Mouse (Mus musculus) urinary bladder, postnatal 14 days (tissue): ENCODE data around the gene Rrp36.

Experiments
- DNase-seq: peaks from one replicate; pipeline ENCODE4 v3.0.0; 2021; ENCODE audit warnings: low spot score

Rrp36 gene

DNA sequence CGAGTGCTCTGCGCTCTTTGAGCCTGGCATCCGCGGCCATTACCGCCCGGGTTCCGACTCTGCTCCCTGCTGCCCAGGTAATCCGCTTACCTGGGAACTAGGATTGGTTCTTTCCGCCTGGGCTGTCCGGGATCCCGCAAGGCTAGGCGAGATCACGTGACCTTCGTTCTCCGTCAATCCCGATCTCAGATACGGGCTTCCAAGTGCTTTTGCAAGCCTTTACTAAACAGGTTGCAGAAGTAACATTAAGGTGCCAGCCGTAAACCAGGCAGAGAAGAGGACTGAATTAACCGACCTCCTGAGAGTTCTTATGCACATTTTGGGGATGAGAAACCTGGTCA lies 27.9 kb downstream of the Rrp36 start:
- no peak for DNase-seq

GRCm38 (mm10) chr17:46645561-46646321 lies 28.4 kb downstream of the Rrp36 start, which contains the start of the genes Klc4 and Mrpl2:
Klc4 (minus strand) TSS chr17:46646022.
Mrpl2 (plus strand) TSS chr17:46646229.
- DNase-seq: peak; percentile 99

DNA sequence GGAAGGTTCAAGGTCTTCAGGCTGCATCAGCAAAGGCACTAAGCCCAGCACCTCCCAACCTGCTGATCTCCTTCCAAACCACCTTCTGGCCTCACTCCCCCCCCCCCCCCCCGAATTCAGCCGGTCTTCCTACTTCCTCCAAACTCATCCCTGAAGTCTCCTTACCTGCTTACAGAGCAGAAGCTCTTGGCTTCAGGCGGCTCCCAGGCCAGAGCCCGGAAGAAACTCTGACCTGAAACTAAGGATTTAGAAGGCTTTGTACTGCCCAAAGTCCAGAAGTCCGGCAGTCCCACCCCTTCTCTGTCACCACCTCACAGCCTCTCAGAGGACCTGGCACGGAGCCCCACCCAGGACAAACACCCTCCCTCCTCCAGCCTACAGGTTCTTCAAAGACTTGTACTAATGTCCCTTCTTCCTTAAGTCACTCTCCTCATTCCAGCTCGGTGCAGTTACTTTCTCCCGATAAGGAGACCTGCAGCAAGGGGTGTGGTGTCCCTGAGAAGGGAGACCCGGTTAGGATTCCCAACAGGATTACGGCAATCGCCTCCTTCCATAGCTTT lies 29.2 kb downstream of the Rrp36 start:
- peak; percentile 79 for DNase-seq

DNA sequence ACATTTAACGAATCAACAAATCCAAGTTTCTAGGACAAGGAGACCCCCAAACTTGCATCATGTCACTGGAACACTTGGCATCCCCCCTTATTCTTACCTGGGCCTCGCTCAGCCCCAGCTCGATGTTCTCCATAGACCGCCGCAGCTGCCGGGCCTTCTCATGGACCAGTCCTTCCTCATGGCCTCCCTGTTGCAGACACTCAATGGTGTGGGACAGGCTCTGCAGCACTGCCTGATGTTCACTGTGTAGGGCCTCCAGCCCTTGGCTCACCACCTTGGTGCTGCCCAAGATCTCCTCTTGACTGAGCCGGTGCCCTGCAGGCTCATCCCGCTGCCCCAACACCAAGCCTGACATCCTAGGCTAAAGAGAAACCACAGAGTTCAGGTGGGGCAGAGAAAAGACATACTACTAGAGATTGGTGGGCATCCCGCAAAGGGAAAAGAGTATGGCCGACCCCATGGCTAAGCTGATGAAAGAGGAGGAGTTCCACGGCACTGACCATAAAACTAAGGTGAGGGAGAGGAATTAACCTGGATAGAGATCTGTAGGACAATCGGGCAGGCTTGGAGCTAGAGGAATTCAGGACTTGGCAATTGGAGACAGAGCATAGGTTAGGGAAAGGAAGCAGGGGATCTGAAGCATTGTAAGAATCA lies 29.9 kb downstream of the Rrp36 start:
- DNase-seq: no peak

DNA sequence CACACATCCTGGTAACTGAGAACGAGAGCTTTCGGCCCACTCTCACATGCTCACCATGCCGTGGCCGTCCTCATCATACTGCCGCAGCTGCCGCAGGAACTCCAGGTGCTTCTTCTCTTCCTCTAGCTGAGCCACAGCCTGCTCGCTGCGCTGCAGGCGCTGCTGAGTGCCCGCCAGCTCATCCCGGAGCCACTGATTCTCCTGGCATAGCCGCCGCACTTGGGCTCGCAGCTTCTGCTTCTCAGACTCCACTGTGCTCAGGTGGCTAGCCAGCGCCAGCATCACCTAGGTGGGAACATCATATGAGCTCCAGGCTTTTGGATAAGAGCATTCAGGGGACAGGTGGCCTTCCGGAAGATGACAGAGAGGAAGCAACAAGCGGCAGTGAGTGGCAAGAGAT lies 32.1 kb downstream of the Rrp36 start:
- no peak for DNase-seq

- no peak for DNase-seq
Observed at GRCm38 (mm10) chr17:46639929-46640328, 34.2 kb downstream of the Rrp36 start.

DNA sequence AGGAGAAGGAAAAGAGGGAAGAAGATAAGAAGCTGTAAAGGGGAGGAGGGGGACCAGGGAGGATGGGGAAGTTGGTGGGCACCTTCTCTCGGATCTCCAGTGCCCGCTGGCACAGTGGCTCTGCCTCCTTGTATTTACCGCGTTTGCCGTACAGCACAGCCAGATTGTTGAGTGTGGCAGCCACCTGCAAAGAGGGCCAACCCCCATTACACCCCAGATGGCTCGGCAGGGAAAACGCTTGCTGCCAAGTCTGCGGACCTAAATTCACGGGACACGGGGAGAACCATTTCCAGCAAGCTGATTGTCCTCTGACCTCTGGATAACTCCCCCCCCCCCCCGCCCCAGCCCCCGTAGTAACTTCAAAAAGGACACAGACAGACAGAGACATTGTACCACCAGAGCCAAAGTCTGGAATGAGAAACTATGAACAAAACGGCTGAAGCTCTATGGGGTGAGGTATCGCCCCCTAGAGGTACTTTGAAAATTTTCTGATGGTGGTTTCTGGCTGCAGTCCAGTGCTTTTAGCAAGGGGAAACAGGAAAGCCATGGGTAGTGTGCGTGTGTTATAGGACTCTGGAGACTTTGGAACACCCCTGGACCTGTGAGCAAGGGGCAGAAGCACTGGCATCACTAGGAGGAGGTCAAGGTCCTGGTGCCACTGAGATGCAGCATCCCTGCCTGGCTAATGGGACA lies 37.2 kb downstream of the Rrp36 start:
- peak; percentile 67 for DNase-seq

DNA sequence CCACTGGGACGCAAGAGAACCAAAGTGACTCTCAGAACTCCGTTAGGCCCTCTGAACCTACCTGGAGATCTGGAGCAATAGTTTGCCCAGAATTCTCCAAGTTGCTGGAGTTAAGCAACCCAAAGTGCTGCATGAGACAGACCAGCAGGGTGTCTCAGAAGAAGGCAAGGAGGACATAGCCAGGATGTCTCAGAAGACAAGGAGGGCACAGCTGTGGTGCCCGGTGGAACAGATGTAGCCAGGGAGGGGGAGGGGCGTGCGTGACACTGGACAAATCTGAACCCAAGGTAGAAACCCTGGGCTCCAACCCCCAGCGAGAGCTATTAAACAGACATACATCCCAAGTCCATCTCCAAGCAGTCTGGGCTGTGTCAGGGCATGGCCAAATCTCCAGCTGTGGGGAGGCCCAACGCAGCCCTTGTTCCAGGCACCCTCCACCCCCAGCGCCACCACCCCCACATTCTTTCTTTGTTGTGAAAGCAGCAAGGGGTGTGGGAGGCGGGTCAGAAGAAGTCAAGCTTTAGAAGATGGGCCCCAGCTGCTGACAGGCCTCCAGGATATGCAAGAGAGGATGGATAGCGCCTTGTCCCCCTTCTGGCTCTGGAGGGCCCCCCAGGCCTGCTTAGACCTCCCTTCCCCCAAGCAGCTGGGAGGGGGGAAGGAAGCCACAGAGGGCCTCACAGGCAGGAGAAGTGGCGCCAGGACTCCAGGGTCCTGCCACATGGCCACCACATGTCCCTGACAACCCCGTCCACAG lies 44.3 kb downstream of the Rrp36 start:
- DNase-seq: peak; percentile 75

DNA sequence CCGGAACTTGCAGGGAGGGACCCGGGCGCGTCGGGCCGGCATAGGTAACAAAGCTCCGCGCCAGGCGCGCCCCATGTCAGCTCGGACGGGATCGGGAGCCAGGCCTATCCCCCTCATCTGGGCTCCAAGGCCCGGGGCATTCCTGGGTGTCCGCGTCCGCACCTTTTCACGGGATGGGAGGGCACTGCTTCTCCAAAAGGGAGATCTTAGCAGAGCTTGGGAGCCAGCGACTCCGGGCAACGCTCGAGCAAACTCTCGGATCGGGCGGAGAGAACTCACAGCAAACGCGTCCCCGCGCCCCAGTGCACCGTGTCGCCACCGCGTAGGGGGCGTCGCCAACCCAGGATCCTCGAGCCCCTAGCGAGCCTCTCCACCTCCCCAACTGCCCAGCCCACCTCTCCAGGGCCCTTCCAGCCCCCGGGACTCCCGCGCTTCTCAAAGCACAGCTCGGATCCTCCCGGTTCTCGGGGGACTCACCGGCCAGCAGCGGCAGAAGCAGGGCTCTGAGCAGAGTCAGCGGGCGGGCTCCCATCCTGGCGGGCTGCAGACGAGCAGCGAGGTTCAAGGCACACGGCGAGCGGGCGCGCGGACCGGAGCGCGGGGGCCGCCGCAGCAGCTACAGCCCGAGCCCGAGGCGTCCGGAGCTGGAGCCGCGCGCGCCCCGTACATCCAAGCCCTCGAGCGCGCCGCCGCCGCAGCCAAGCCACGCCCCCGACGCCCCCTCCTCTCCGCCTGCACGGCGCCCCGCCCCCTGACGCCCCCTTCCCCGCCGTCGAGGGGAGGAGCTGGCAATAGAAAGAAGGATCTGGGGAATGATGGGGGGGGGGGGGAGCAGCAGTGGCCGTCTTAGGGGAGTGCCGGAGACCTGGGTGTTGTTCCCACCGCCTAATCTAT lies 45.1 kb downstream of the Rrp36 start, which contains the start of gene Ptk7:
Gene Ptk7, minus strand, starts transcription at position 714 of the 894 bp plus-strand sequence.
- DNase-seq: peak; percentile 80

GRCm38 (mm10) chr17:46628471-46628790 lies 45.7 kb downstream of the Rrp36 start:
- DNase-seq: peak; percentile 34

GRCm38 (mm10) chr17:46627409-46627808 lies 46.7 kb downstream of the Rrp36 start:
- no peak for DNase-seq

- no peak for DNase-seq
Observed at GRCm38 (mm10) chr17:46624598-46624997, 49.6 kb downstream of the Rrp36 start.

DNA sequence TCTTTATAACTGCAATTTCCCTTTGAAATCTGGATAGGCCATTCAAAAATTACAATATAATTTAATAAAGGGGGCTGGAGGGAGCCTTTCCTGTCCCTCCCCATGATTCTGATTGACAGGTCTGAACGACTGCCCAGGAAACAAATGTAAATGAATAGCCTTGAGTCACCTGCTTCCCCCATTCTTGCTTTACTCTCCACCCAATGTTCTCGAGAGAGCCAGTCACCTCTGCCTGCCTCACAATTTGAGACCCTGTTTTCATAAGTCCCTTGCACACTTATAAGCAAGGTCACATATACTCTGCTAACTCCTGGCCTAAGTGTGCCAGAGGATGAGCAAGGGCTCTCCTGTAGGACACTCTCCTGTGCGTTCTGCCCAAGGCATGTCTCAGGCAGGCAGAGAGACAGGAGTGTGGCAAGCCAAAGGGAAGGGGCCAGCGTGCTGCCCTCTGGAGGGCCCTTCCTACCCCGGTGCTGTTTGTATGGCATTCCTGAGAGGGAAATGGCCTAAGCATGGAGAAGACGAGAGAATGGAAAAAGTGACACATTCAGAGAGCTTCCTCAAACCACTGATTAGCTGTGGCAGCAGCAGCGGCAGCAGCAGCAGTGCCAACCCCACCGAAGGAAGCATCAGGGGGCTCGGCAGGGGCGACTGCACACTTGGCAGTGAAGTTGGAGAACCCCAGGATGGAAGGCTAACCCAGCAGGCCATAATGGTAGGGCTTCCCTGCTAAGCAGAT lies 50.2 kb downstream of the Rrp36 start:
- DNase-seq: no peak

DNA sequence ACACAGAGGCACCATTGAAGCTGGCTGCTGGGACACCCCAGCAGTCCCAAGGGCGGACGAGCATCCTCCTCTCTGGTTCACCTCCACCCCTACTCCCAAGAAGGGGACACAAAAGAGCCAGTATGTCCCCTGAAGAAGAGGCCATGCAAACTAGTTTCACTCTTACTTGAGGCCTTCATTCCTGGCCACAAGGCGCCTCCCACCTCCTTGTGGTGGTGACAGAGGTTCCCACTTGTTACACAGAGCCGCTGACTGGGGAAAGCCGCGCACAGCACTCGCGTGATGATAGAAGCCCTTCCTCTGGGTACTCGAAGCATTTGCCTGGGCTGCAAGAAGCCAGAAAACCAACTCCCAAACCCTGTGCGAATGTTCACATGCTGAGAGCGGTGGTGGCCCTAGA lies 51.9 kb downstream of the Rrp36 start:
- DNase-seq: no peak

- peak; percentile 34 for DNase-seq
Observed at GRCm38 (mm10) chr17:46621324-46621723, 52.8 kb downstream of the Rrp36 start.

- no peak for DNase-seq
Observed at GRCm38 (mm10) chr17:46619683-46620357, 54.3 kb downstream of the Rrp36 start.

- DNase-seq: no peak
Observed at GRCm38 (mm10) chr17:46618769-46619682, 55.1 kb downstream of the Rrp36 start.

GRCm38 (mm10) chr17:46618394-46618768 lies 55.8 kb downstream of the Rrp36 start:
- DNase-seq: no peak

- DNase-seq: no peak
Observed at GRCm38 (mm10) chr17:46617799-46618198, 56.4 kb downstream of the Rrp36 start.
